Mouse (Mus musculus) frontal cortex, postnatal 25 days (tissue): ENCODE data around the gene Krtcap2.
"Not testable (repeated sequence)": the region's sequence is repeated elsewhere in the genome, so short reads cannot be mapped to it uniquely, and the experiment has no call there.

ENCODE experiments used
- DNase-seq, 2 experiments: peaks; one replicate each; pipeline ENCODE4 v3.0.0; 2022; ENCODE audit warnings: low spot score in 2 of 2

Krtcap2 gene

GRCm38 (mm10) chr3:89245688-89246171 is at the start of gene Krtcap2:
TSS of gene Krtcap2 (plus strand) at chr3:89245966.
- peak in 1 of 2 experiments; percentile 53 for DNase-seq

- DNase-seq = peak; percentile 55 to 68
These were observed 49.5 kb upstream of the Krtcap2 start for GRCm38 (mm10) chr3:89195979-89196877.

GRCm38 (mm10) chr3:89199839-89200238 is 45.9 kb upstream of the Krtcap2 start:
- no peak for DNase-seq

- DNase-seq = peak; percentile 78 to 84
These were observed 43.3 kb upstream of the Krtcap2 start, which contains the start of gene Gba for GRCm38 (mm10) chr3:89202253-89203141. TSS of gene Gba (plus strand) at chr3:89202928.

GRCm38 (mm10) chr3:89203142-89203514 is 42.6 kb upstream of the Krtcap2 start:
- no peak for DNase-seq

GRCm38 (mm10) chr3:89206079-89206478 is 39.7 kb upstream of the Krtcap2 start:
- no peak for DNase-seq

GRCm38 (mm10) chr3:89206695-89207094 is 39.1 kb upstream of the Krtcap2 start:
- no peak for DNase-seq

- no peak for DNase-seq
These were observed 37.6 kb upstream of the Krtcap2 start for GRCm38 (mm10) chr3:89208075-89208657.

GRCm38 (mm10) chr3:89208736-89209135 is 37.0 kb upstream of the Krtcap2 start:
- DNase-seq = no peak

GRCm38 (mm10) chr3:89209731-89210130 is 36.0 kb upstream of the Krtcap2 start:
- no peak for DNase-seq

GRCm38 (mm10) chr3:89210162-89210561 is 35.6 kb upstream of the Krtcap2 start:
- DNase-seq = no peak

GRCm38 (mm10) chr3:89210731-89211130 is 35.0 kb upstream of the Krtcap2 start:
- no peak for DNase-seq

- peak; percentile 78 to 84 for DNase-seq
These were observed 31.8 kb upstream of the Krtcap2 start for GRCm38 (mm10) chr3:89213803-89214530.

GRCm38 (mm10) chr3:89214681-89215411 is 30.9 kb upstream of the Krtcap2 start, which contains the start of gene Thbs3:
TSS of gene Thbs3 (plus strand) at chr3:89215180.
- no peak for DNase-seq

GRCm38 (mm10) chr3:89215853-89216252 is 29.9 kb upstream of the Krtcap2 start:
- DNase-seq = peak; percentile 83

GRCm38 (mm10) chr3:89216407-89216806 is 29.4 kb upstream of the Krtcap2 start:
- DNase-seq = not testable (repeated sequence)

- DNase-seq = no peak
These were observed 27.5 kb upstream of the Krtcap2 start for GRCm38 (mm10) chr3:89218271-89218670.

- no peak for DNase-seq
These were observed 26.2 kb upstream of the Krtcap2 start for GRCm38 (mm10) chr3:89219546-89219945.

GRCm38 (mm10) chr3:89221167-89221566 is 24.6 kb upstream of the Krtcap2 start:
- DNase-seq = no peak

GRCm38 (mm10) chr3:89224796-89225195 is 21.0 kb upstream of the Krtcap2 start:
- DNase-seq = no peak
